Mouse (Mus musculus) embryonic fibroblast, embryonic 13.5 days (primary cell): ENCODE results near the gene Adam17.

Experiments
- CTCF ChIP-seq: IDR thresholded peaks from 2 replicates; pipeline ENCODE4 v1.5.1; 2011; ENCODE audit warnings: mild to moderate bottlenecking, control low read depth, low read length, moderate library complexity, borderline replicate concordance; ENCODE audit not compliant: insufficient read depth
- POLR2A ChIP-seq: IDR thresholded peaks from 2 replicates; pipeline ENCODE4 v1.6.1; 2011; ENCODE audit warnings: low read depth, mild to moderate bottlenecking, control low read depth, low read length, moderate library complexity

- TF ChIP-seq CTCF: no peak
- no peak for TF ChIP-seq POLR2A
Measured at GRCm38 (mm10) chr12:21418083-21418482, 44.7 kb upstream of the Adam17 start.
